Mouse (Mus musculus) erythroblast, embryonic 14.5 days (primary cell): Measurements from ENCODE around the gene Rad23b.
"Not testable (repeated sequence)": the region's sequence is repeated elsewhere in the genome, so short reads cannot be mapped to it uniquely, and the experiment has no call there.

ENCODE experiments used
- GATA1 ChIP-seq: IDR thresholded peaks from 2 replicates; pipeline ENCODE4 v1.6.1; 2012; ENCODE audit warnings: low read length, inconsistent platforms, mixed read lengths
- TAL1 ChIP-seq: IDR thresholded peaks from 3 replicates; pipeline ENCODE4 v1.6.1; 2012; ENCODE audit warnings: low read length, inconsistent platforms, mixed read lengths

DNA sequence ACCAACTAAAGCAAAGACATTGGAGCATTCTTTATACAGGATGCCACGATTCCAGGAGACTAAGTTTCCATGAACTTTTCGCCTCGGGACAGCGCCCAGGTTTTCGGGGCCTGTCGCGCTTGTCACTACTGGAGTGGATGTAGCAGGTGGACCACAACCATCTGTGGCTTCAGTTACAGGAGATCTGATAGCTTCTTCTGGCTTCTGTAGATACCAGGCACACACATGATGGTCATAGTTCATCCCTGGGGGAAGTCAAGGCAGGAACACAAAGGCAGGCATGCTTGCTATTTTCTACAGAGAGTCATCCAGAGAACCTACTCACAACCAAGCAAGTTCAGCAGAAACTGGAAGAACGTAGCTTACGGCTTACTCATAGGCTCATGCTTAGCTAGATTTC, 31.5 kb upstream of the Rad23b start:
- not testable (repeated sequence) for TF ChIP-seq GATA1, TAL1
